Mouse (Mus musculus) testis, adult 10 weeks (tissue): ENCODE data around the gene Zdhhc13. TPM values are rescaled to one million over a fixed set of nuclear protein-coding genes. Genes with fewer than 3 reads are reported as not detected.

Source experiments
- polyA plus RNA-seq: library from polyadenylated mRNA; stranded (reverse); fragments of 350-450 nt; fragmentation: Illumina TruSeq; extraction: RNeasy Lipid Tissue Mini Kit (QIAGEN cat#74804); gene quantifications from one replicate; pipeline ENCODE4 v1.2.3, GENCODE M21; 2014; ENCODE audit warnings: low read depth, low replicate concordance

Gene Zdhhc13
- 31.1 TPM for polyA plus RNA-seq

GRCm38 (mm10) chr7:48788851-48789572 lies at the start of gene Zdhhc13:
Zdhhc13 (plus strand) TSS chr7:48789003.

GRCm38 (mm10) chr7:48847820-48848650 lies 59.2 kb downstream of the Zdhhc13 start, which contains the start of gene Csrp3:
Csrp3 (minus strand) TSS chr7:48848033.

Other genes with a start within 250 kb of the Zdhhc13 start
- 0.70 TPM for gene Mrgprb2, start 230.9 kb upstream of the Zdhhc13 start, polyA plus RNA-seq
- gene Mrgprb3, start 145.2 kb upstream of the Zdhhc13 start, polyA plus RNA-seq: 0.22 TPM
- not detected for gene Csrp3, start 59.0 kb downstream of the Zdhhc13 start, polyA plus RNA-seq
- 6.2 TPM for gene E2f8, start 92.6 kb downstream of the Zdhhc13 start, polyA plus RNA-seq
- 4.0 TPM for gene Nav2, start 119.7 kb downstream of the Zdhhc13 start, polyA plus RNA-seq